Mouse (Mus musculus) megakaryocyte, embryonic 14.5 days (primary cell): ENCODE measurements around the gene Polr2m. TPM values are rescaled to one million over a fixed set of nuclear protein-coding genes. Genes with fewer than 3 reads are reported as not detected.

Experiments
- H3K27me3 ChIP-seq: replicated peaks from 2 replicates; pipeline ENCODE3; 2012; ENCODE audit warnings: inconsistent platforms
- H3K36me3 ChIP-seq: replicated peaks from 2 replicates; pipeline ENCODE3; 2012; ENCODE audit warnings: low read length, inconsistent platforms, mixed read lengths
- H3K4me1 ChIP-seq: 2 replicates; pipeline ENCODE4 v1.6.1; 2012; ENCODE audit warnings: inconsistent platforms
- H3K4me3 ChIP-seq: replicated peaks from 2 replicates; pipeline ENCODE3; 2012; ENCODE audit warnings: moderate library complexity, mild to moderate bottlenecking, inconsistent platforms
- H3K9me3 ChIP-seq: 2 replicates; pipeline ENCODE4 v1.6.1; 2012; ENCODE audit warnings: inconsistent platforms
- FLI1 ChIP-seq: IDR thresholded peaks from 2 replicates; pipeline ENCODE4 v1.6.1; 2012; ENCODE audit warnings: low read length, inconsistent platforms, mixed read lengths
- GATA1 ChIP-seq: IDR thresholded peaks from 3 replicates; pipeline ENCODE4 v1.6.1; 2012; ENCODE audit warnings: mixed read lengths, low read length, inconsistent platforms, borderline replicate concordance
- polyA plus RNA-seq: library from polyadenylated mRNA; stranded (reverse); fragments of >175 nt; gene quantifications from 2 replicates; pipeline ENCODE4 v1.2.3, GENCODE M21; 2012; ENCODE audit warnings: low replicate concordance; ENCODE audit not compliant: insufficient read depth

The Polr2m gene
- polyA plus RNA-seq, 1 experiment: 132 TPM

GRCm38 (mm10) chr9:71445308-71445707 is 40.4 kb downstream of the Polr2m start:
- TF ChIP-seq FLI1: no peak
- no peak for TF ChIP-seq GATA1
- no peak overlapping the region for H3K4me3 ChIP-seq
- H3K36me3 ChIP-seq: no peaks in the 10 kb centered on the region
- H3K27me3 ChIP-seq: peaks cover 45% of the 10 kb centered on the region
- no peaks in the 10 kb centered on the region for H3K9me3 ChIP-seq
- no peaks in the 10 kb centered on the region for H3K4me1 ChIP-seq

- TF ChIP-seq GATA1: no peak
- no peak for TF ChIP-seq FLI1
- Histone ChIP-seq H3K4me3 (no peak overlapping the region), H3K9me3 (peaks cover 5% of the 10 kb centered on the region)
These were observed 47.6 kb downstream of the Polr2m start for GRCm38 (mm10) chr9:71438146-71438545.

More at GRCm38 (mm10) chr9:71438146-71438545, 47.6 kb downstream of the Polr2m start:
- Histone ChIP-seq H3K4me1 (no peaks in the 10 kb centered on the region), H3K36me3 (no peaks in the 10 kb centered on the region), H3K27me3 (peaks cover 29% of the 10 kb centered on the region)

Other genes starting within 250 kb of the Polr2m start
- 0.07 TPM in 1 of 2 replicates, not detected in the other for gene Myzap, start 106.4 kb upstream of the Polr2m start, polyA plus RNA-seq